ENCODE assay signal across 16 mouse cellular contexts in genomic region chr1:189808453-189808852, GRCm38 (mm10).
"Had no signal": no experiment of that assay in that cellular context is flagged by ENCODE, and none has a peak within 500 bp of the region (broad histone marks: within the 10 kb centered on the region; RNA-seq: fewer than 3 reads in every experiment).

No protein-coding gene starts in this region.

- H3K4me1 ChIP-seq: midbrain, embryonic 12.5 days; midbrain, embryonic 15.5 days; neural tube, embryonic 12.5 days; neural tube, embryonic 15.5 days had no signal

- ATAC-seq: midbrain, embryonic 15.5 days had no signal

- H3K4me3 ChIP-seq: layer of hippocampus, adult 2 months; left cerebral cortex, adult 2 months; lung, embryonic 15.5 days; midbrain, embryonic 12.5 days; midbrain, embryonic 15.5 days; neural tube, embryonic 12.5 days; neural tube, embryonic 15.5 days had no signal

- H3K9me3 ChIP-seq: lung, embryonic 15.5 days; midbrain, embryonic 12.5 days; midbrain, embryonic 15.5 days; neural tube, embryonic 12.5 days; neural tube, embryonic 15.5 days had no signal

- H3K27me3 ChIP-seq: lung, embryonic 15.5 days; midbrain, embryonic 12.5 days; midbrain, embryonic 15.5 days; neural tube, embryonic 12.5 days; neural tube, embryonic 15.5 days had no signal

- H3K4me2 ChIP-seq: lung, embryonic 15.5 days; midbrain, embryonic 12.5 days; midbrain, embryonic 15.5 days; neural tube, embryonic 12.5 days; neural tube, embryonic 15.5 days had no signal

- H3K36me3 ChIP-seq: lung, embryonic 15.5 days; midbrain, embryonic 12.5 days; midbrain, embryonic 15.5 days; neural tube, embryonic 12.5 days; neural tube, embryonic 15.5 days had no signal

- H3K9ac ChIP-seq: lung, embryonic 15.5 days; midbrain, embryonic 12.5 days; midbrain, embryonic 15.5 days; neural tube, embryonic 12.5 days; neural tube, embryonic 15.5 days had no signal

- H3K27ac ChIP-seq: layer of hippocampus, adult 2 months; left cerebral cortex, adult 2 months; lung, embryonic 15.5 days; midbrain, embryonic 12.5 days; midbrain, embryonic 15.5 days; neural tube, embryonic 12.5 days; neural tube, embryonic 15.5 days had no signal

- DNase-seq: kidney, adult 2 months; kidney, postnatal 25 days; layer of hippocampus, adult 9-11 months; lung, adult 18-20 months; lung, postnatal 10 days; lung, postnatal 36 days; right cerebral cortex, adult 18-20 months; right cerebral cortex, postnatal 14 days; right cerebral cortex, postnatal 4 days had no signal
